Mouse (Mus musculus) layer of hippocampus, postnatal 25 days (tissue): Measurements from ENCODE around the gene Ryk. TPM values are rescaled to one million over a fixed set of nuclear protein-coding genes. Genes with fewer than 3 reads are reported as not detected.

Experiments
- DNase-seq, 2 experiments: peaks; one replicate each; pipeline ENCODE4 v3.0.0; 2022; ENCODE audit warnings: mixed read lengths in 2 of 2, low spot score in 1 of 2; ENCODE audit errors: extremely low spot score in 1 of 2
- total RNA-seq, 2 experiments: library from RNA; stranded (reverse); gene quantifications; 2 replicates each; pipeline ENCODE4 v1.2.3; 2021

Gene Ryk
- total RNA-seq, 2 experiments from 2014 or later, result 37.1 to 44.4 TPM

- no peak for DNase-seq
Observed at GRCm38 (mm10) chr9:102942221-102942620, 107.5 kb downstream of the Ryk start.

- no peak for DNase-seq
Observed at GRCm38 (mm10) chr9:102944891-102945290, 110.2 kb downstream of the Ryk start.

GRCm38 (mm10) chr9:102946469-102947015 is 111.8 kb downstream of the Ryk start:
- no peak for DNase-seq

GRCm38 (mm10) chr9:102948706-102949105 is 114.0 kb downstream of the Ryk start:
- no peak for DNase-seq

- DNase-seq, result no peak
Observed at GRCm38 (mm10) chr9:102951091-102951994, 116.6 kb downstream of the Ryk start.

- no peak for DNase-seq
Observed at GRCm38 (mm10) chr9:102955866-102956265, 121.1 kb downstream of the Ryk start.

Other genes starting within 250 kb of the Ryk start
- gene Anapc13, start 208.6 kb upstream of the Ryk start, total RNA-seq, result 100 to 1,000 TPM in 1 of 2 experiments, 10 to 100 TPM in 1; 99.6 to 106 TPM
- 10 to 100 TPM; 27.3 to 33.4 TPM for gene Cep63, start 208.4 kb upstream of the Ryk start, total RNA-seq
- 10 to 100 TPM; 19.1 to 24.1 TPM for gene Amotl2, start 118.2 kb upstream of the Ryk start, total RNA-seq
- gene Slco2a1, start 153.8 kb downstream of the Ryk start, total RNA-seq, result 1 to 10 TPM; 2.6 to 2.7 TPM